Mouse (Mus musculus) ovary, adult 18-20 months (tissue): ENCODE results near the gene Atp6ap2.
"Not testable (repeated sequence)": the region's sequence is repeated elsewhere in the genome, so short reads cannot be mapped to it uniquely, and the experiment has no call there.

Experiments
- DNase-seq: peaks from one replicate; pipeline ENCODE4 v3.0.0; 2022; ENCODE audit warnings: low spot score, mixed read lengths

Atp6ap2 gene

GRCm38 (mm10) chrX:12587192-12587957 lies at the start of gene Atp6ap2:
TSS of gene Atp6ap2 (plus strand) at chrX:12587801.
- DNase-seq: peak; percentile 90

GRCm38 (mm10) chrX:12544417-12544816 lies 43.2 kb upstream of the Atp6ap2 start:
- DNase-seq: no peak

GRCm38 (mm10) chrX:12557086-12557485 lies 30.5 kb upstream of the Atp6ap2 start:
- DNase-seq: no peak

GRCm38 (mm10) chrX:12571407-12571806 lies 16.2 kb upstream of the Atp6ap2 start:
- no peak for DNase-seq

GRCm38 (mm10) chrX:12577936-12578335 lies 9.7 kb upstream of the Atp6ap2 start:
- DNase-seq: no peak

GRCm38 (mm10) chrX:12578339-12578868 lies 9.2 kb upstream of the Atp6ap2 start:
- no peak for DNase-seq

GRCm38 (mm10) chrX:12583261-12583660 lies 4.3 kb upstream of the Atp6ap2 start:
- DNase-seq: no peak

- no peak for DNase-seq
Observed at GRCm38 (mm10) chrX:12587958-12588355, 356 bp downstream of the Atp6ap2 start.

- no peak for DNase-seq
Observed at GRCm38 (mm10) chrX:12591401-12591943, 3.9 kb downstream of the Atp6ap2 start.

GRCm38 (mm10) chrX:12592011-12592410 lies 4.4 kb downstream of the Atp6ap2 start:
- DNase-seq: no peak

- no peak for DNase-seq
Observed at GRCm38 (mm10) chrX:12593824-12594223, 6.2 kb downstream of the Atp6ap2 start.

GRCm38 (mm10) chrX:12610541-12610940 lies 22.9 kb downstream of the Atp6ap2 start:
- not testable (repeated sequence) for DNase-seq

- no peak for DNase-seq
Observed at GRCm38 (mm10) chrX:12611211-12611610, 23.6 kb downstream of the Atp6ap2 start.

GRCm38 (mm10) chrX:12612360-12612759 lies 24.8 kb downstream of the Atp6ap2 start:
- not testable (repeated sequence) for DNase-seq

- no peak for DNase-seq
Observed at GRCm38 (mm10) chrX:12625131-12625530, 37.5 kb downstream of the Atp6ap2 start.

GRCm38 (mm10) chrX:12644976-12645375 lies 57.4 kb downstream of the Atp6ap2 start:
- DNase-seq: no peak

- no peak for DNase-seq
Observed at GRCm38 (mm10) chrX:12645531-12646304, 58.1 kb downstream of the Atp6ap2 start.

- DNase-seq: no peak
Observed at GRCm38 (mm10) chrX:12651906-12652305, 64.3 kb downstream of the Atp6ap2 start.

GRCm38 (mm10) chrX:12653879-12654278 lies 66.3 kb downstream of the Atp6ap2 start:
- no peak for DNase-seq
